Mouse (Mus musculus) left cerebral cortex, postnatal 10 days (tissue): ENCODE measurements at regions not wholly inside any gene's neighbourhood (a gene's known extent, or its start where the extent isn't known, plus 50 kb on each side); places are given as distances from the start of the nearest gene placed in this dataset.

Experiments
- DNase-seq, 2 experiments: peaks; one replicate each; pipeline ENCODE4 v3.0.0; 2021 to 2022; ENCODE audit warnings: low spot score in 2 of 2, mixed read lengths in 1 of 2; ENCODE audit errors: extremely low spot score in 1 of 2
- intact Hi-C: fragments of 180-260 bp; cut with DNase I; formaldehyde crosslinking; loops from one replicate; pipeline ENCODE4 v1.15.1; 2025

DNA sequence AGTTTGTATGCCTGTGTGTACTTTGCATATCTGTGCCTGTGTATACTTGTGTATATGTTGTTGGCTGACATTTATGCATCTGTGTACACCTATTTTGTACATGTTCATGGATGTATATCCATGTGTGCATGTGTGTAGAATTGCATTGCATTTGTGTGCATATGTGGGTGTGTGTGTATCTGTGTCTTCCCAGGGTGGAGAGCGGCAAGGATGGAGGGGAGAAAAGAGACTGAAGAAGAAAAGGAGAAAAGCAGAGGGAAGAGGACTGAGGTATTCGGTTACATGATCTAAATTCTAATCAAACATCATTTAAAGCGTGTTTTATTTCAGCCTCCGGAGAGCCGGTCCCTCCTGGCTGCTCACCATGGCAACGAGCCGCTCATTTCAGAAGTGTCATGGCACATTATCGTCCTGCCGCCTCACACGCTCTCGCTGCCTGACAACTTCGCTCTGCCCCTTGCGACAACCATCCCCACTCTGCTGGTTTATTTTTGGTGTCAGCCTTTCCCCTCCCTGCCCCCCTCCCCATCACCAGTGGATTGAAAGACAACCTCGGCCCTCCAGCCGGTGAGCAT lies 58.6 kb downstream of the Mrm1 start:
- DNase-seq, result peak; percentile 73 to 78
- intact Hi-C loops, result no loop called here

GRCm38 (mm10) chr11:84759478-84759986 lies 59.8 kb downstream of the Mrm1 start:
- intact Hi-C loops, result no loop called here
- DNase-seq, result peak in 1 of 2 experiments; percentile 23

DNA sequence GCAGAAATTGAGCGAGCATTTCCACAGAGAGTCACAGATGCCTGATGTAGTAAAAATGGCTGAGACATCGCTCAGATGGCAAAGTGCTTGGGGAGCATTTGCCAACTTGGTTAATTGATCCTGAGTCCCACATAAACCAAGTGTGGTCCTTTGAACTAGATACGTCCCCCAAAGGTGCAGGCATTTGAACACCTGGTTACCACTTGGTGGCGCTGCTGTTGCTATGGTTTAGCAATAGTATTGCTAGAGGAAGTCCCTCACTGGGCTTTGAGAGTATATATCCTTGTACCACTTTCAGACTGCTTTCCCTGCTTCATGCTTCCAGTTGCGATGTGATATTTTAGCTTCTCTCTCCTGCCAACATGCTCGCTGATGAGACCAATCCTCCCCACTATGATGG lies 67.3 kb downstream of the Mrm1 start:
- DNase-seq, result no peak
- intact Hi-C loops, result no loop called here

DNA sequence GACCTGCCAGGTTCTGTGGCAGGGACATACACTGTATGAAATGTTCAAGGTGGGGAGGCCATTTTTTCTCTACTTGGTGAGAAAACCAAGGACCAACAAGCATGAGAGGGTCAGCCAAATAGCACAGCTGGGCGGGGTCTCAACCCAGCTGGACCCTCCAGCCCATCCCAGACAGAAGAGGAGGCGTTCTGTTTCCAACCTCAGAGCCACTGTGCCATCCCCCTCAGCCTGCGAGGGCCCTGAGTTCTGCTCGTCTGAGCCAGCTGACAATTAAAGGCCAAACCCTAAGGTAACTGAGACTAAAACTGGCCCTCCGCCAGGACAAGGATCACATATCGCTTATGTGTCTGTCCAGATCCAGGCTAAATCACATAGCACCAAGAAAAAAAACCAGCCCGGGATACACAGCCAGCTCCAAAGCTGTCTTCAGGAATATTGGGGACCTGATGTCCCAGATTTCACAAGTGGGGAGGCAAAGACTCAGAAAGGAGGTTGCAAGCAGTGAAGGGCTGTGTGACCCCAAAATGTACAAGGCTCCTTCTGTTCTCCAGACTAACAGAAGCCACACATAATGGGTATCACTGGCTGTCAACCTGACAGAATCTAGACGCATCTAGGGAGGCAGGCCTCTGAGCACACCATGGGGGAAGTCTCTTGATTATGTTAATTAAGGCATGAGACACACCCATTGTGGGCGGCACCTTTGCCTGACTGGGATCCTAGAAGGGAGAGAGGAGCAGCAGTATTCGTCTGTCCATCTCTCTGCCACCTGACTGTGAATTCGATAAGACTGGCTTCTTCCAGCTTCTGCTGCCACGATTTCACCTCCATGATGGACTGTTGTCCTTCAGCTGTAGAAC lies 69.6 kb downstream of the Mrm1 start:
- intact Hi-C loops, result no loop called here
- DNase-seq, result no peak

DNA sequence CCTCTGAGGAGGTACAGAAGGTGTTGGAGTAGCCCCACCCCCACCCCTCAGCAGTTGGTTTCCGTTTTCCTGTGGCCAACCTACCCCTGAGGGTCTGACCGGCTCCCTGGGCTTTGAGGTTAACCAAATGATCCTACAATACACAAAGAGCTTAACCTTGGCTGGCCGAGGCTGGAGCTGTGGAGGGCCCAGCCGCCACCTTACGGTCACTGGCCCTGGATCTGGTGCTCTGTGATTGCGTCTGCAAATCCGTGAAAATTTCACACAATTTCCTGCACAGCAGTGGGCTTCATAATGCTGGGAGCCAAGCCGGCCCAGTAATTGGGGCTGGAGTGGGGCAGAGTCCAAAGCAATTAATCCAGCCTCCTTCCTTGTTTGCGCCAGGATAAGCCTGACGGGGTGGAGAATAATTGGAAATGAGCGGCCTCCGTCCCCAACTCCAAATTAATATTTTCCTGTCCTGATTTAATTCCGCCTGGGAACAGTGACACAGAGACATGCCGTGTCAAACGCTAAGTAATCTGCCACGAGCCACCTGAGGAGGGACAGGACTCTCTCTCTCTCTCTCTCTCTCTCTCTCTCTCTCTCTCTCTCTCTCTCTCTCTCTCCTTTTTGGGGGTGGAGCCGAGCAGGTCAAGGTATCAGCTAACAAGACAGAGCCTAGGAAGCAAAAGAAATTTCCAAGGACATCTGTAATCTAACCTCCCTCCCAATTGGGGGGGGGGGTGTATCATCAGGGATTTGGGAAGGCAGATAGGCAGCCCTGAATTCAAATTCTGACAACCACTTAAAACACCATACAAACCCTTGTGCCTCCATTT lies 80.3 kb downstream of the Mrm1 start:
- intact Hi-C loops, result no loop called here
- DNase-seq, result no peak

DNA sequence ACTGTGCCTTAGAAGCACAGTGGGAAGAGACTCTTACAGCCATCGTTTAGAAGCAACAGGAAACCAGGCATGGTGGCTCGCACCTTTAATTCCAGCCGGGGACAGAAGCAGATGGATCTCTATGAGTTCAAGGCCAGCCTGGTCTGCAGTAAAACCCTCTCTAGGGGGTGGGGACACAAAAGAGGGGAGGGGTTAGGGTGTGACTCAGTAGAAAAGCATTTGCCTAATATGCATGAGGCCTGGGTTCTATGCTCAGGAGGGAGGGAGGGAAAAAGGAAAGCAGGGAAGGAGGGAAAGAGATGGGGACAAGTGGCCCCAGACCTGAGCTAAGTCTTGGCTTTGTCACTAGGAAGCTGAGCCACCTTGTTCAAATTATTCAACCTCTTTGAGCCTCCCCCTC lies 81.2 kb downstream of the Mrm1 start:
- intact Hi-C loops, result no loop called here
- no peak for DNase-seq

DNA sequence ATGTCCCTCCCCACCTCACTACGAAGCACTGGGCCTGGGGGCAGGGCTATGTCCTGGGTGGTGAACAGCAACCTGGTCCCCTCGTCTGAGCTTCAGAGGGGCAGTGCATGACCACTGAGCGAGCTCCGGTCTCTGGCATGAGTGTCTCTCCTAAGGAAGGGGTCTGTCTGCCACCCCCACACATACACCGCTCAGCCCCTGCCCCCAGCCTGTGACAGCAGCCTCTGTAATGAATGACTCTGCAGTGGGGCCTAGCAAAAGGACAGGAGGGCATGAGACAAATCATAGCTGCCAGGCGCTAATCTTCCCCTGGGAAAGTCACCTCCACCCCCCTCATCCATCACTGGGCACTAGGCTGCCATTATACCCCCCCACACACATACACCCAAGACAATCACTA lies 87.4 kb downstream of the Mrm1 start:
- intact Hi-C loops, result no loop called here
- DNase-seq, result no peak

DNA sequence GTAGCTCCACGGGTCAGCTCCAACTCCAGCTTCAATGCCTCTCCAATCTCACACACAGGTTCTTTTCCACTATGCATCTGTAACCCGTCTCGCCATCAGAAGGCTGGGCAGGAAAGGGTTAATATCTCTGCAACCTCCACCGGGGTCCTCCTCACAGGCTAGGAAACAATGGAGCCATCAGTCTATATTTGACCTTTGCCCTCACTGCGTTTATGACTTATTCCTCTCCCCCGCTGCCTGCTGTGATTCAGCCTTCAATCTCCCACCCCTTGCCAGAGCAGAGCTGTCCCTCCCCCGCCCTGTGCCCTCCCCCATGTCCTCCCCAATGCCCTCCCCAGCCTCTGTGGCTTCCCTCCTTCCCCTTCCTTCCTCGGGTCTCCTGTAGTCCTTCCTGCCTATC lies 89.1 kb downstream of the Mrm1 start:
- no peak for DNase-seq
- intact Hi-C loops, result no loop called here

- intact Hi-C loops, result loop anchor here (5.0 kb wide), 1 partner anchor 63 kb away; no protein-coding TSS in a partner anchor
- no peak for DNase-seq
These were observed 90.1 kb downstream of the Mrm1 start for GRCm38 (mm10) chr11:84729189-84729588.

DNA sequence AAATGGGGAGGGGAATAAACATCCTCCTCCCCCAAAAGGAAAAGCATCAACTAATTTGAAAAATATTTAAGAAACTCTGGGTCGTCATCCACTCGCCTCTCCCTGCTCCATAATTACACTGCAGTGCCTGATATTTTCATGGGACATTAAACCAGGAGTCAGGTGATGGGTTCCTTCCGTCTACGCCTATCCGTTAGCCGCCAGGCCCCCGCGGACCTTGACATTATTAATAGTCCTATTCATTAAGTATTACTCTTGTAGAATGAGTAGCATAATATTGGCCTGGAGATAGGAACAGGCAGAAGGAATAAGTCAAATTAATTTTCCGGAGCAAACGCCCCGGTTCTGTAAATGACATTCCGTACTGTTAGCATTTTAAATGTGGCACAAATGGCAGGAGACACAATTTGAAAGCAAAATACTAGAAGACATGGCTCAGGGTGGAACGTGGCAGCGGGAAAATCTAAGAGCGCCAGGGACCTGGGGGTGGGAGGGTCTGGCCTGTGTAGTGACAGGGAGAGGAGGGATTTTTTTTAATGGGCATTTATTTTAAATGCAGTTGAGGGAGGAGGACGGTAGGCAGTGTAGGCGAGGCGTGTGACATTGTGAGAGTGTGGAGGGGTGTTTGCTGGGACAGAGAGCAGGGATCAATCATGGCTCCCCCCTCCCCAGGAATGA lies 93.2 kb downstream of the Mrm1 start:
- no peak for DNase-seq
- intact Hi-C loops, result loop anchor here (5.0 kb wide), 1 partner anchor 66 kb away; no protein-coding TSS in a partner anchor

DNA sequence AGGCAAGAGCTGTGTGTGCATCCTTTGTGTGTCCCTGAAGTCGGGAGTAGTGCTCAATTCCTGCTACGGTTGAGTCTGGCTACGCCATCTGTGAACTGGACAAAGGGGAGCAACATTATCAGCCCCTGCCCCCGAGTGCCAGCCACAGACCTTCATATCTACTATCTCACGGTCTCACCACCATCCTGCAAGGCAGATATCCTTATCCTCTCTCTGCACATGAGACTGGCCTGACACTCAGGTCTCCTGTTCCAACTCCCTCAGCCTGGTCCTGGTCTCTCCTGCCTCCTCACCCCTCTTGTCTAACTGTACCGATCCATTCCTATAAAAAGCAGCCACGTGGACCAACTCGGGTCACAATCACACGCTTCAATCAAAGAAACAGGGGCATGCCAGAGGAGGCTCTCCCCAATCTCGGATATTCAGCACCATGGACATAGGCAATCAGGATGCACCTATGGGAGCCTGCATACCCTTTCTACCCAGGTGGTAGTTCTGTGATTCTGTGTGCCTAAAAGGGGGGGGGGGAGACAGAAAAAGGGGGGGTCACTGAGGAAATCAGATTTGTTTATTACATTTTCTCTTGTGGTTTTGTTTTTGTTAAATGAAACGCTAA lies 94.0 kb downstream of the Mrm1 start:
- DNase-seq, result no peak
- intact Hi-C loops, result loop anchor here (5.0 kb wide), 1 partner anchor 67 kb away; no protein-coding TSS in a partner anchor

GRCm38 (mm10) chr11:84724080-84724479 lies 95.2 kb downstream of the Mrm1 start:
- DNase-seq, result peak; percentile 31 to 67
- intact Hi-C loops, result no loop called here

GRCm38 (mm10) chr11:84722658-84723201 lies 96.6 kb downstream of the Mrm1 start:
- no peak for DNase-seq
- intact Hi-C loops, result no loop called here

DNA sequence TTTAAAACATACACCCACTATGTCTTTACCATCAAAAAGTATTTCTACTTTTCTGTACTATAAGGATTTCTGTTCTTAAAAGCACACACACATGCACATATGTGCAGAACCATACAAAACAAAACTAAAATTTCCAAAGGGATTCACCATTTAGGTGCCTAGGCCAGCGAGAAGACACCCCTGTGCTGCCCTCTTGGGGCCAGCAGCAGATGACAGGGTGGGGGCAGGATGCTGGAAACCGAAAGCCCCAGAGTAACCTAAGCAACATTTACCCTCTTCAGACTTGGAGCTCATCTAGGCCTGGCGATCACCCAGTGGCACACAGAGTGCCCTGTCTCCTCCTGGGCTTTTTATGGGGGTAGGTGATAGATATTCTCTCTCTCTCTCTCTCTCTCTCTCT lies 97.3 kb downstream of the Mrm1 start:
- no peak for DNase-seq
- intact Hi-C loops, result no loop called here

DNA sequence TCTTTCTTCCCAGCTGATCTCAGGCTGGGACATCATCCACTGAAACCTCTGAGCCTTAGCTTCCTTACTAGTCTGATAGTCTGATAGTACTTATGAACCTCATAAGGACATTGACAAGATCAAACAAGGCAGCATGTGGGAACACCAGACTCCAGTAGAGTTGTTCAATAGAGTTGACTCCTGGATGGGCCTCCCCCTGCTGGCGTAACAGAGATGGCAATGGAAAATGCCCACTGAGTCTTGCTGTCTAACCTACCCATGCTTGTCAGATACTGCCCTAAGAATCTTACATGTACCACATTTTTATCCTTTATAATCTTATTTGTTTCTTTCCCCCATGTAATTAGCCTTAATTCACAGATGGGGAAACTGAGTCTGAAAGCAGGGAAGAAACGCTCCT lies 98.2 kb downstream of the Mrm1 start:
- intact Hi-C loops, result no loop called here
- no peak for DNase-seq

- no peak for DNase-seq
- intact Hi-C loops, result no loop called here
These were observed 99.5 kb downstream of the Mrm1 start for GRCm38 (mm10) chr11:84719781-84720180.

- intact Hi-C loops, result no loop called here
- no peak for DNase-seq
These were observed 106.6 kb downstream of the Mrm1 start for GRCm38 (mm10) chr11:84712731-84713130.

- intact Hi-C loops, result no loop called here
- no peak for DNase-seq
These were observed 107.4 kb downstream of the Mrm1 start for GRCm38 (mm10) chr11:84711886-84712285.
